Mouse (Mus musculus) CH12.LX (cell line): Measurements from ENCODE around the gene Snx9. TPM values are rescaled to one million over a fixed set of nuclear protein-coding genes. Genes with fewer than 3 reads are reported as not detected.

Experiments used
- DNase-seq: peaks from one replicate; pipeline ENCODE4 v3.0.0-alpha.2; 2013; ENCODE audit errors: extremely low read depth
- H3K27ac ChIP-seq: 2 replicates; pipeline ENCODE4 v1.5.1; 2012; ENCODE audit warnings: low read depth, mild to moderate bottlenecking, control low read depth, moderate library complexity; ENCODE audit not compliant: insufficient read depth
- H3K27me3 ChIP-seq: replicated peaks from 2 replicates; pipeline ENCODE3; 2012; ENCODE audit warnings: inconsistent platforms
- H3K36me3 ChIP-seq, 2 experiments: replicated peaks in 1 of 2; 2 replicates each; pipeline versions ENCODE3 to v1.6.1; 2012; ENCODE audit warnings: inconsistent platforms in 1 of 2, low read length in 1 of 2, mild to moderate bottlenecking in 1 of 2, mixed read lengths in 1 of 2, moderate library complexity in 1 of 2; ENCODE audit not compliant: control insufficient read depth in 1 of 2, insufficient read depth in 1 of 2
- H3K4me1 ChIP-seq, 2 experiments: 2 replicates each; pipeline ENCODE4 v1.6.1; 2012; ENCODE audit warnings: inconsistent platforms in 1 of 2, moderate library complexity in 1 of 2; ENCODE audit not compliant: insufficient read depth in 2 of 2, control insufficient read depth in 1 of 2
- H3K4me2 ChIP-seq: 2 replicates; pipeline ENCODE4 v1.6.1; 2012; ENCODE audit warnings: low read depth, mild to moderate bottlenecking, control low read depth; ENCODE audit not compliant: poor library complexity, insufficient read depth, severe bottlenecking
- H3K4me3 ChIP-seq, 3 experiments: fragments of 150-350 bp in 1 of 3; sonication (generic) in 1 of 3; replicated peaks in 1 of 3; 2 replicates each; pipeline versions ENCODE3 to v1.5.1; 2011 to 2012; ENCODE audit warnings: low read depth in 2 of 3, low read length in 2 of 3, mild to moderate bottlenecking in 2 of 3, moderate library complexity in 2 of 3, control low read depth in 1 of 3, improper control_type of control experiment in 1 of 3, inconsistent platforms in 1 of 3, mixed read lengths in 1 of 3; ENCODE audit not compliant: poor library complexity in 1 of 3
- H3K79me2 ChIP-seq: replicated peaks from 2 replicates; pipeline ENCODE4 v1.6.1; 2012; ENCODE audit warnings: mild to moderate bottlenecking, moderate library complexity; ENCODE audit not compliant: control insufficient read depth, poor library complexity, insufficient read depth, severe bottlenecking; ENCODE audit errors: extremely low read depth
- H3K9ac ChIP-seq: 2 replicates; pipeline ENCODE4 v1.6.1; 2012; ENCODE audit warnings: low read depth, mild to moderate bottlenecking, control low read depth, moderate library complexity; ENCODE audit not compliant: insufficient read depth
- H3K9me3 ChIP-seq: replicated peaks from 2 replicates; pipeline ENCODE3; 2012; ENCODE audit warnings: low read length, inconsistent platforms, mixed read lengths
- CHD2 ChIP-seq: IDR thresholded peaks from 2 replicates; pipeline ENCODE4 v1.6.1; 2011; ENCODE audit warnings: low read length, improper control_type of control experiment
- CTCF ChIP-seq, 2 experiments: IDR thresholded peaks in 1 of 2; conservative IDR thresholded peaks in 1 of 2; 2 replicates each; pipeline ENCODE4 v1.5.1; 2011 to 2012; ENCODE audit warnings: low read depth in 2 of 2, low read length in 2 of 2, improper control_type of control experiment in 1 of 2, inconsistent platforms in 1 of 2, mild to moderate bottlenecking in 1 of 2, moderate library complexity in 1 of 2
- E2F4 ChIP-seq: IDR thresholded peaks from 2 replicates; pipeline ENCODE4 v1.6.1; 2011; ENCODE audit warnings: low read depth, low read length, improper control_type of control experiment; ENCODE audit not compliant: insufficient replicate concordance
- ELF1 ChIP-seq: IDR thresholded peaks from 2 replicates; pipeline ENCODE4 v1.6.1; 2014; ENCODE audit warnings: low read depth, mild to moderate bottlenecking, inconsistent platforms, low read length, improper control_type of control experiment
- EP300 ChIP-seq: IDR thresholded peaks from 2 replicates; pipeline ENCODE4 v1.6.1; 2011; ENCODE audit warnings: low read length, improper control_type of control experiment
- ETS1 ChIP-seq: conservative IDR thresholded peaks from 2 replicates; pipeline ENCODE4 v1.6.1; 2012; ENCODE audit warnings: low read depth, mild to moderate bottlenecking, inconsistent platforms, low read length, improper control_type of control experiment, moderate library complexity
- GABPA ChIP-seq: IDR thresholded peaks from 2 replicates; pipeline ENCODE4 v1.6.1; 2012; ENCODE audit warnings: low read depth, low read length, improper control_type of control experiment, inconsistent platforms; ENCODE audit not compliant: insufficient replicate concordance
- HCFC1 ChIP-seq: IDR thresholded peaks from 2 replicates; pipeline ENCODE4 v1.6.1; 2012; ENCODE audit warnings: low read depth, mild to moderate bottlenecking, inconsistent platforms, low read length, improper control_type of control experiment
- IRF4 ChIP-seq: IDR thresholded peaks from 2 replicates; pipeline ENCODE4 v1.6.1; 2014; ENCODE audit warnings: low read depth, mild to moderate bottlenecking, inconsistent platforms, low read length, improper control_type of control experiment
- MEF2A ChIP-seq: IDR thresholded peaks from 2 replicates; pipeline ENCODE4 v1.6.1; 2014; ENCODE audit warnings: low read depth, mild to moderate bottlenecking, inconsistent platforms, low read length, improper control_type of control experiment, borderline replicate concordance
- MXI1 ChIP-seq: IDR thresholded peaks from 2 replicates; pipeline ENCODE4 v1.6.1; 2011; ENCODE audit warnings: mild to moderate bottlenecking, low read depth, low read length, improper control_type of control experiment
- MYC ChIP-seq: IDR thresholded peaks from 2 replicates; pipeline ENCODE4 v1.6.1; 2011; ENCODE audit warnings: low read depth, mild to moderate bottlenecking, improper control_type of control experiment, low read length
- NRF1 ChIP-seq: IDR thresholded peaks from 2 replicates; pipeline ENCODE4 v1.6.1; 2014; ENCODE audit warnings: low read depth, mild to moderate bottlenecking, inconsistent platforms, low read length, improper control_type of control experiment, moderate library complexity
- PAX5 ChIP-seq: IDR thresholded peaks from 2 replicates; pipeline ENCODE4 v1.6.1; 2012; ENCODE audit warnings: low read length, inconsistent platforms, mixed read lengths
- POLR2A ChIP-seq: IDR thresholded peaks from 2 replicates; pipeline ENCODE4 v1.6.1; 2011; ENCODE audit warnings: low read depth, mild to moderate bottlenecking, improper control_type of control experiment, low read length
- POLR2AphosphoS2 ChIP-seq: IDR thresholded peaks from 2 replicates; pipeline ENCODE4 v1.6.1; 2011; ENCODE audit warnings: low read depth, low read length, improper control_type of control experiment
- RAD21 ChIP-seq: IDR thresholded peaks from 2 replicates; pipeline ENCODE4 v1.6.1; 2011; ENCODE audit warnings: low read depth, mild to moderate bottlenecking, low read length, improper control_type of control experiment, moderate library complexity
- RCOR1 ChIP-seq: conservative IDR thresholded peaks from 2 replicates; pipeline ENCODE4 v1.6.1; 2012; ENCODE audit warnings: low read depth, mild to moderate bottlenecking, inconsistent platforms, low read length, improper control_type of control experiment
- SIN3A ChIP-seq: IDR thresholded peaks from 2 replicates; pipeline ENCODE4 v1.6.1; 2012; ENCODE audit warnings: low read length, improper control_type of control experiment, inconsistent platforms
- SMC3 ChIP-seq: IDR thresholded peaks from 2 replicates; pipeline ENCODE4 v1.6.1; 2011; ENCODE audit warnings: low read depth, low read length, improper control_type of control experiment
- TBP ChIP-seq: conservative IDR thresholded peaks from 2 replicates; pipeline ENCODE4 v1.6.1; 2011; ENCODE audit warnings: low read depth, low read length, improper control_type of control experiment
- TCF12 ChIP-seq: IDR thresholded peaks from 2 replicates; pipeline ENCODE4 v1.6.1; 2014; ENCODE audit warnings: low read depth, mild to moderate bottlenecking, inconsistent platforms, low read length, improper control_type of control experiment
- UBTF ChIP-seq: IDR thresholded peaks from 2 replicates; pipeline ENCODE4 v1.6.1; 2012; ENCODE audit warnings: low read depth, mild to moderate bottlenecking, inconsistent platforms, low read length, improper control_type of control experiment, moderate library complexity
- USF1 ChIP-seq: IDR thresholded peaks from 2 replicates; pipeline ENCODE4 v1.6.1; 2014; ENCODE audit warnings: low read depth, mild to moderate bottlenecking, inconsistent platforms, low read length, improper control_type of control experiment
- ZC3H11A ChIP-seq: IDR thresholded peaks from 2 replicates; pipeline ENCODE4 v1.6.1; 2012; ENCODE audit warnings: low read depth, mild to moderate bottlenecking, inconsistent platforms, low read length, improper control_type of control experiment
- ZKSCAN1 ChIP-seq: IDR thresholded peaks from 2 replicates; pipeline ENCODE4 v1.6.1; 2012; ENCODE audit warnings: low read depth, inconsistent platforms, low read length, improper control_type of control experiment, borderline replicate concordance
- ZMIZ1 ChIP-seq: IDR thresholded peaks from 2 replicates; pipeline ENCODE4 v1.6.1; 2012; ENCODE audit warnings: low read depth, mild to moderate bottlenecking, inconsistent platforms, low read length, improper control_type of control experiment
- ZNF384 ChIP-seq: IDR thresholded peaks from 2 replicates; pipeline ENCODE4 v1.6.1; 2012; ENCODE audit warnings: low read depth, low read length, improper control_type of control experiment, inconsistent platforms
- dilution Hi-C: fragments of 300-500 bp; cut with MboI; formaldehyde crosslinking; loops from 2 replicates; pipeline ENCODE4 v1.14.3; 2020; ENCODE audit warnings: low sequenced_read_pairs; ENCODE audit not compliant: extremely low pct_unique_long_range_greater_than_20kb, extremely low pct_ligation_motif_present
- in situ Hi-C: fragments of 300-500 bp; cut with MboI; formaldehyde crosslinking; loops from 3 replicates; pipeline ENCODE4 v1.14.3; 2019; ENCODE audit warnings: low sequenced_read_pairs, low pct_ligation_motif_present, low pct_unique_long_range_greater_than_20kb, mixed read lengths
- polyA plus RNA-seq: library from polyadenylated mRNA; unstranded; fragments of >175 nt; gene quantifications from 2 replicates; pipeline ENCODE4 v1.2.1, GENCODE M21; 2012; ENCODE audit warnings: low read depth; ENCODE audit not compliant: insufficient read length
- total RNA-seq, 2 experiments: library from RNA; depleted of rRNA; stranded (reverse); fragments of 300-350 nt in 1 of 2; fragments of >200 nt in 1 of 2; gene quantifications; 2 replicates each; pipeline ENCODE4 v1.2.3; 2012 to 2014

Gene Snx9
- total and polyA plus RNA-seq, 3 experiments, result 16.3 to 26.3 (median 17.1) TPM

- H3K36me3 ChIP-seq, result peaks cover 0 to 3% of the 10 kb centered on the region in 2 experiments
- no peaks in the 10 kb centered on the region for H3K27me3 ChIP-seq
- dilution Hi-C loops, result no loop called here
- peaks cover 0 to 7% of the 10 kb centered on the region in 2 experiments; a peak in 1 of 4 replicates for H3K4me1 ChIP-seq
- in situ Hi-C loops, result no loop called here
- H3K4me2 ChIP-seq, result no peak overlapping the region
- H3K27ac ChIP-seq, result no peak overlapping the region
- DNase-seq, result no peak
- H3K9ac ChIP-seq, result no peak overlapping the region
- no peak overlapping the region for H3K4me3 ChIP-seq
- H3K79me2 ChIP-seq, result no peaks in the 10 kb centered on the region
- TF ChIP-seq ZKSCAN1 (no peak), UBTF (no peak), RCOR1 (no peak), IRF4 (no peak)
- TF ChIP-seq, all 38 proteins: peak for 0
- H3K9me3 ChIP-seq, result no peaks in the 10 kb centered on the region
Measured at GRCm38 (mm10) chr17:5959096-5959495, 118.0 kb downstream of the Snx9 start.

GRCm38 (mm10) chr17:5959802-5960201 lies 118.7 kb downstream of the Snx9 start:
- TF ChIP-seq PAX5 (no peak), SIN3A (no peak), ZMIZ1 (no peak), USF1 (no peak), SMC3 (no peak), MYC (no peak), CTCF (conservative IDR thresholded peaks at IDR 0.05 in 1 of 2, IDR thresholded peaks at IDR 0.05 in 1 of 2; ENCODE audit: low read depth in 2 of 2, low read length in 2 of 2) (no peak), ZC3H11A (no peak), GABPA (no peak), HCFC1 (no peak), UBTF (no peak)
- TF ChIP-seq, all 38 proteins: peak for 0
- in situ Hi-C loops, result no loop called here

GRCm38 (mm10) chr17:5963766-5964165 lies 122.6 kb downstream of the Snx9 start:
- Histone ChIP-seq H3K36me3 (peaks cover 0 to 2% of the 10 kb centered on the region in 2 experiments), H3K27me3 (no peaks in the 10 kb centered on the region), H3K9ac (no peak overlapping the region), H3K4me1 (peaks cover 2 to 16% of the 10 kb centered on the region in 2 experiments; a peak in 2 of 4 replicates), H3K9me3 (no peaks in the 10 kb centered on the region), H3K4me3 (no peak overlapping the region), H3K79me2 (no peaks in the 10 kb centered on the region), H3K4me2 (no peak overlapping the region), H3K27ac (no peak overlapping the region)
- DNase-seq, result no peak
- dilution Hi-C loops, result no loop called here
- TF ChIP-seq TBP, result no peak
- TF ChIP-seq TCF12, result no peak
- TF ChIP-seq PAX5, result no peak
- no peak for TF ChIP-seq POLR2A
- no peak for TF ChIP-seq CHD2
- no peak for TF ChIP-seq MEF2A
- TF ChIP-seq NRF1, result no peak
- no peak for TF ChIP-seq EP300
- TF ChIP-seq RAD21, result no peak
- no peak for TF ChIP-seq E2F4
- TF ChIP-seq POLR2AphosphoS2, result no peak
- no peak for TF ChIP-seq MXI1
- no peak for TF ChIP-seq GABPA
- TF ChIP-seq ZNF384, result no peak
- TF ChIP-seq ELF1, result no peak
- no peak for TF ChIP-seq ETS1
- in situ Hi-C loops, result no loop called here

More at GRCm38 (mm10) chr17:5959802-5960201, 118.7 kb downstream of the Snx9 start:
- H3K27me3 ChIP-seq, result no peaks in the 10 kb centered on the region
- no peaks in the 10 kb centered on the region for H3K9me3 ChIP-seq
- dilution Hi-C loops, result no loop called here
- no peaks in the 10 kb centered on the region for H3K79me2 ChIP-seq
- peaks cover 0 to 7% of the 10 kb centered on the region in 2 experiments; a peak in 1 of 4 replicates for H3K4me1 ChIP-seq
- H3K4me3 ChIP-seq, result no peak overlapping the region
- H3K9ac ChIP-seq, result no peak overlapping the region
- no peak overlapping the region for H3K4me2 ChIP-seq
- DNase-seq, result no peak
- peaks cover 0 to 3% of the 10 kb centered on the region in 2 experiments for H3K36me3 ChIP-seq
- H3K27ac ChIP-seq, result no peak overlapping the region
